Mouse (Mus musculus) splenic B cell, adult 2 months (primary cell): ENCODE measurements around the gene Map2k5.

Source experiments
- DNase-seq: peaks from one replicate; pipeline ENCODE4 v3.0.0-alpha.2; 2011; ENCODE audit warnings: low read depth, low spot score
- H3K27me3 ChIP-seq: 2 replicates; pipeline ENCODE4 v1.6.1; 2012; ENCODE audit warnings: mild to moderate bottlenecking, low read length, moderate library complexity, mixed read lengths; ENCODE audit not compliant: control insufficient read depth, poor library complexity, insufficient read depth, severe bottlenecking
- H3K36me3 ChIP-seq: 2 replicates; pipeline ENCODE4 v1.6.1; 2012; ENCODE audit warnings: mild to moderate bottlenecking, low read length, moderate library complexity, mixed read lengths; ENCODE audit not compliant: control insufficient read depth, poor library complexity, insufficient read depth, severe bottlenecking

Map2k5 gene

GRCm38 (mm10) chr9:63206769-63207276 lies 170.9 kb downstream of the Map2k5 start:
- H3K36me3 ChIP-seq, result no peaks in the 10 kb centered on the region; the same call in 1 of the 2 replicates
- no peaks in the 10 kb centered on the region for H3K27me3 ChIP-seq
- no peak for DNase-seq

GRCm38 (mm10) chr9:63203461-63203860 lies 174.2 kb downstream of the Map2k5 start:
- Histone ChIP-seq H3K27me3 (no peaks in the 10 kb centered on the region), H3K36me3 (no peaks in the 10 kb centered on the region)
- DNase-seq, result no peak

- Histone ChIP-seq H3K36me3 (no peaks in the 10 kb centered on the region), H3K27me3 (no peaks in the 10 kb centered on the region)
- no peak for DNase-seq
Measured at GRCm38 (mm10) chr9:63201376-63202323, 176.1 kb downstream of the Map2k5 start.

GRCm38 (mm10) chr9:63197252-63197651 lies 180.4 kb downstream of the Map2k5 start:
- H3K36me3 ChIP-seq, result peaks cover 2% of the 10 kb centered on the region; the same call in 1 of the 2 replicates
- no peak for DNase-seq
- no peaks in the 10 kb centered on the region for H3K27me3 ChIP-seq

- H3K27me3 ChIP-seq, result no peaks in the 10 kb centered on the region
- H3K36me3 ChIP-seq, result peaks cover 2% of the 10 kb centered on the region; the same call in 1 of the 2 replicates
- DNase-seq, result no peak
Measured at GRCm38 (mm10) chr9:63196114-63196682, 181.5 kb downstream of the Map2k5 start.

GRCm38 (mm10) chr9:63195523-63195922 lies 182.2 kb downstream of the Map2k5 start:
- Histone ChIP-seq H3K27me3 (no peaks in the 10 kb centered on the region), H3K36me3 (peaks cover 2% of the 10 kb centered on the region)
- no peak for DNase-seq

- Histone ChIP-seq H3K27me3 (no peaks in the 10 kb centered on the region), H3K36me3 (peaks cover 2% of the 10 kb centered on the region)
- no peak for DNase-seq
Measured at GRCm38 (mm10) chr9:63194791-63195190, 182.9 kb downstream of the Map2k5 start.

GRCm38 (mm10) chr9:63192809-63193208 lies 184.9 kb downstream of the Map2k5 start:
- DNase-seq, result peak; percentile 9
- Histone ChIP-seq H3K36me3 (peaks cover 2% of the 10 kb centered on the region), H3K27me3 (no peaks in the 10 kb centered on the region)

- no peak for DNase-seq
- Histone ChIP-seq H3K27me3 (no peaks in the 10 kb centered on the region), H3K36me3 (no peaks in the 10 kb centered on the region; the same call in 1 of the 2 replicates)
Measured at GRCm38 (mm10) chr9:63187310-63187709, 190.4 kb downstream of the Map2k5 start.

GRCm38 (mm10) chr9:63185249-63185648 lies 192.5 kb downstream of the Map2k5 start:
- no peak for DNase-seq
- H3K36me3 ChIP-seq, result no peaks in the 10 kb centered on the region; the same call in 1 of the 2 replicates
- H3K27me3 ChIP-seq, result no peaks in the 10 kb centered on the region

- DNase-seq, result no peak
- no peaks in the 10 kb centered on the region for H3K27me3 ChIP-seq
Measured at GRCm38 (mm10) chr9:63183864-63184263, 193.8 kb downstream of the Map2k5 start.

GRCm38 (mm10) chr9:63182306-63182960 lies 195.3 kb downstream of the Map2k5 start:
- H3K27me3 ChIP-seq, result no peaks in the 10 kb centered on the region
- peaks cover 3% of the 10 kb centered on the region for H3K36me3 ChIP-seq

More at GRCm38 (mm10) chr9:63183864-63184263, 193.8 kb downstream of the Map2k5 start:
- H3K36me3 ChIP-seq, result peaks cover 3% of the 10 kb centered on the region

GRCm38 (mm10) chr9:63181337-63182178 lies 196.1 kb downstream of the Map2k5 start:
- Histone ChIP-seq H3K27me3 (no peaks in the 10 kb centered on the region), H3K36me3 (peaks cover 3% of the 10 kb centered on the region)
- DNase-seq, result no peak

More at GRCm38 (mm10) chr9:63182306-63182960, 195.3 kb downstream of the Map2k5 start:
- DNase-seq, result no peak

- Histone ChIP-seq H3K36me3 (peaks cover 3% of the 10 kb centered on the region), H3K27me3 (no peaks in the 10 kb centered on the region)
- DNase-seq, result no peak
Measured at GRCm38 (mm10) chr9:63178296-63178695, 199.4 kb downstream of the Map2k5 start.
